Mouse (Mus musculus) E14TG2a.4 (cell line): ENCODE measurements at regions not wholly inside any gene's neighbourhood (a gene's known extent, or its start where the extent isn't known, plus 50 kb on each side); places are given as distances from the start of the nearest gene placed in this dataset.

Source experiments
- CTCF ChIP-seq: conservative IDR thresholded peaks from 2 replicates; pipeline ENCODE4 v1.5.1; 2014; ENCODE audit warnings: low read length
- NANOG ChIP-seq: IDR thresholded peaks from 2 replicates; pipeline ENCODE4 v1.6.1; 2014; ENCODE audit warnings: borderline replicate concordance, low read length, mixed read lengths

DNA sequence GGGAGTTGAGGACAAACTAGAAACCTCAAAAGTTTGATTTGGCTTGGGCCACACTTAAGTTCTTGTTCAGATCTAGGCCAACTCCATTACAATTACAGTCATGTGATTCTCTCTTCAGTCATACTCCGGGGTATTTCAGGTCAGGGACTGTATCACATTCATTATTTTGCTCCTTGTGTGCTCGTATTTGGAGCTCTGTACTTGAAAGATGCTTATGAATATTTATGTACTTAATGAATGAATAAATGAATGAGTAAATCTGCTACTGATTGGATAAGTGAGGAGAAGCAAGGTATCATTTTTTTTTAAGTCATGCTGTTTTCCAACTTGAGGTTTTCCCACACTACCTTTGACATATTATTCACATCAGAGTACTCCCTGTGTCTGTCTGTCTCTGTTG, 69.4 kb upstream of the Hs3st1 start:
- no peak for TF ChIP-seq CTCF
- TF ChIP-seq NANOG: no peak
